Mouse (Mus musculus) hindbrain, postnatal 0 days (tissue): ENCODE measurements at regions not wholly inside any gene's neighbourhood (a gene's known extent, or its start where the extent isn't known, plus 50 kb on each side); places are given as distances from the start of the nearest gene placed in this dataset.

Experiments used
- ATAC-seq: fragments of 200-750 bp; cut with Nextera tagmentation; 2 replicates; pipeline ENCODE4 v1.8.0; 2017; ENCODE audit warnings: mild to moderate bottlenecking, moderate TSS enrichment, moderate library complexity
- DNase-seq: peaks from one replicate; pipeline ENCODE4 v3.0.0-alpha.2; 2015; ENCODE audit warnings: low spot score
- H3K27ac ChIP-seq: fragments of 300-500 bp; sonication (generic); 2 replicates; pipeline ENCODE4 v1.5.1; 2014; ENCODE audit warnings: mild to moderate bottlenecking
- H3K27me3 ChIP-seq: fragments of 300-500 bp; sonication (generic); 2 replicates; pipeline ENCODE4 v1.6.1; 2014; ENCODE audit warnings: low read length, mixed read lengths; ENCODE audit not compliant: insufficient read depth
- H3K36me3 ChIP-seq: fragments of 300-500 bp; sonication (generic); 2 replicates; pipeline ENCODE4 v1.6.1; 2014; ENCODE audit warnings: low read length, mixed read lengths; ENCODE audit not compliant: insufficient read depth
- H3K4me1 ChIP-seq: fragments of 300-500 bp; sonication (generic); 2 replicates; pipeline ENCODE4 v1.6.1; 2014; ENCODE audit warnings: antibody characterized with exemption, low read length, mixed read lengths; ENCODE audit not compliant: insufficient read depth
- H3K4me2 ChIP-seq: fragments of 300-500 bp; sonication (generic); 2 replicates; pipeline ENCODE4 v1.6.1; 2014; ENCODE audit warnings: low read depth, mild to moderate bottlenecking, low read length, moderate library complexity, mixed read lengths
- H3K4me3 ChIP-seq: fragments of 300-500 bp; sonication (generic); 2 replicates; pipeline ENCODE4 v1.5.1; 2014; ENCODE audit warnings: low read length
- H3K9ac ChIP-seq: fragments of 300-500 bp; sonication (generic); replicated peaks from 2 replicates; pipeline ENCODE4 v1.6.1; 2014; ENCODE audit warnings: mild to moderate bottlenecking, low read length, moderate library complexity, mixed read lengths
- H3K9me3 ChIP-seq: fragments of 300-500 bp; sonication (generic); 2 replicates; pipeline ENCODE4 v1.6.1; 2016; ENCODE audit warnings: low read length, mixed read lengths
- CTCF ChIP-seq: IDR thresholded peaks from 2 replicates; pipeline ENCODE4 v1.5.1; 2016; ENCODE audit warnings: antibody characterized with exemption, control low read depth, low read depth
- WGBS: fragments of 180-500 bp; shearing (Covaris S2); extraction: QIAGEN DNeasy Blood & Tissue Kit; methylation state at CpG from one replicate; pipeline ENCODE4 v1.1.7; 2014; 5-methylcytosine and 5-hydroxymethylcytosine counted together

GRCm38 (mm10) chr11:34939002-34939401 lies 105.6 kb upstream of the Spdl1 start:
- no peaks in the 10 kb centered on the region for H3K9me3 ChIP-seq
- WGBS: 69% methylated on average over 4 of the region's 4 CpGs
- H3K36me3 ChIP-seq: no peaks in the 10 kb centered on the region
- H3K4me3 ChIP-seq: no peak overlapping the region
- ATAC-seq: no peak
- peak; percentile 45 for DNase-seq
- H3K27ac ChIP-seq: no peak overlapping the region
- H3K4me1 ChIP-seq: no peaks in the 10 kb centered on the region
- H3K9ac ChIP-seq: no peak overlapping the region
- no peaks in the 10 kb centered on the region for H3K27me3 ChIP-seq
- TF ChIP-seq CTCF: 0 out of 2 replicates have a peak, but pooled peaks have one; percentile 15
- H3K4me2 ChIP-seq: no peak overlapping the region

GRCm38 (mm10) chr11:34932191-34932590 lies 98.8 kb upstream of the Spdl1 start:
- H3K4me3 ChIP-seq: no peak overlapping the region
- no peak overlapping the region for H3K9ac ChIP-seq
- H3K4me1 ChIP-seq: 0 out of 2 replicates have a peak, but pooled peaks cover 5% of the 10 kb centered on the region
- DNase-seq (peak; percentile 18), ATAC-seq (no peak)
- no peaks in the 10 kb centered on the region for H3K9me3 ChIP-seq
- no peaks in the 10 kb centered on the region for H3K36me3 ChIP-seq
- no peaks in the 10 kb centered on the region for H3K27me3 ChIP-seq
- TF ChIP-seq CTCF: no peak
- no peak overlapping the region for H3K27ac ChIP-seq
- H3K4me2 ChIP-seq: no peak overlapping the region

DNA sequence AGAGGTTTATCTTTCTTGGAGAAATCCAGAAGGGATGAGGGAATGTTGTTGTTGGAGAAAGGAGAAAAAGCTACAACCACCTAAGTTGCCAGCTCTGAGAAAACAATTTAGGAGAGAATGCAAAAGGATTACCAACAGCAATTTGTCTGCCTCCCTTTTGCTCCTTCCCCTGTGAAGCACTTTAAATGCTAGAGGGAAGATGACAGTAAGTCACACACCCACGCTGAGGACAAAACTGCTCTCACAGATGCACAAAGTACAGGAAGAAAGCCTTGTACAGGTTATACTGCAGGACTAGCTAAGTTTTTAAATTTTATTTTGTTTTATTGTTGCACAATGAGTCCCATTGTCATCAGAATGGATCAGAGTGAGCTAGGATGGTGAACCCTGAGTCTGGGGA lies 83.7 kb upstream of the Spdl1 start:
- no peak overlapping the region for H3K4me2 ChIP-seq

DNA sequence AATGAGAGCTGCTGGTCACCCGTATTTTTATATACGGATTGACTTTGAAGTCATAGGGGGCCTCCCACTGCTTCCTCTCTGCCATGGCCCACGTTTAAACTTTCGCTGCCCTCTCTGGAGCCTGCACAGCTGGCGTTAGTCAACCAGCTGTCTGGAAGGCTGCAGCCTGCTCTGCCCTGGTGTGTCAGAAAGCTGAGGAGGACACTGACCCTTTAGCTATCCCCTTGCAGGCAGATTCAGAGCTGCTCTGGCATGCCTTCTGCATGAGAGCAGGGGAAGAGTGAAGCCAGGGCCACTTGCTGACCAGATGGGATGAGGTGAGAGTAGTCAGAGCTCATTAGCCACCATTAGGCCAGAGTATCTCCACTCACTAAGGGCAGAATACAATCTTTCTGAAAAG lies 76.4 kb upstream of the Spdl1 start:
- Histone ChIP-seq H3K4me3 (no peak overlapping the region), H3K27me3 (no peaks in the 10 kb centered on the region), H3K9ac (no peak overlapping the region), H3K4me2 (no peak overlapping the region), H3K4me1 (no peaks in the 10 kb centered on the region), H3K9me3 (no peaks in the 10 kb centered on the region), H3K36me3 (no peaks in the 10 kb centered on the region), H3K27ac (no peak overlapping the region)
- 52% methylated on average over 5 of the region's 5 CpGs for WGBS
- DNase-seq (no peak), ATAC-seq (no peak)
- TF ChIP-seq CTCF: no peak

More for the DNA sequence above, 83.7 kb upstream of the Spdl1 start:
- H3K27me3 ChIP-seq: no peaks in the 10 kb centered on the region
- WGBS: 73% methylated on average over 1 of the region's 1 CpGs
- H3K9me3 ChIP-seq: no peaks in the 10 kb centered on the region
- no peak for TF ChIP-seq CTCF
- no peak overlapping the region for H3K4me3 ChIP-seq
- H3K36me3 ChIP-seq: no peaks in the 10 kb centered on the region
- H3K9ac ChIP-seq: no peak overlapping the region
- no peak for ATAC-seq
- H3K27ac ChIP-seq: no peak overlapping the region
- no peak for DNase-seq
- H3K4me1 ChIP-seq: no peaks in the 10 kb centered on the region

DNA sequence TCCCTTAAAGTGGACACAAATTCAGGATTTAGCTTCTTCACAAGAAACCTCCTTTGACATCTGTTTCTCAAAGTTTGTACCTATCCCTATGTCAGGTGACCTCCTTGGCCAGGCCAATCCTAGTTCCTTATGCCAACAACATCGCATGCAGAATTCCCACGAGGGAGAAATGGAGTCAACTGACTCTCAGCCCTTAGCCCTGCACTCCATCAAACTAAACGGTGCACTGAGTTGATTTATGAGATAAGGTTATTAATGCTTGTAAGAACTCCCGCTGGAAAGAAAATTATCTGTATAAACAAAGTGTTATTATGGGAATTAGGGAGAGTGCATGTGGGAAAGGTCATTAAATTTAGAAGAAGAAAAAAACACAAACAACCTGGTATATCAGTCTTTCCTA lies 70.8 kb upstream of the Spdl1 start:
- DNase-seq (no peak), ATAC-seq (no peak)
- no peaks in the 10 kb centered on the region for H3K27me3 ChIP-seq
- H3K27ac ChIP-seq: no peak overlapping the region
- no peaks in the 10 kb centered on the region for H3K9me3 ChIP-seq
- H3K4me2 ChIP-seq: no peak overlapping the region
- H3K4me3 ChIP-seq: no peak overlapping the region
- no peaks in the 10 kb centered on the region for H3K36me3 ChIP-seq
- H3K4me1 ChIP-seq: no peaks in the 10 kb centered on the region
- H3K9ac ChIP-seq: no peak overlapping the region
- whole genome bisulfite sequencing: 63% methylated on average over 4 of the region's 4 CpGs
- no peak for TF ChIP-seq CTCF

DNA sequence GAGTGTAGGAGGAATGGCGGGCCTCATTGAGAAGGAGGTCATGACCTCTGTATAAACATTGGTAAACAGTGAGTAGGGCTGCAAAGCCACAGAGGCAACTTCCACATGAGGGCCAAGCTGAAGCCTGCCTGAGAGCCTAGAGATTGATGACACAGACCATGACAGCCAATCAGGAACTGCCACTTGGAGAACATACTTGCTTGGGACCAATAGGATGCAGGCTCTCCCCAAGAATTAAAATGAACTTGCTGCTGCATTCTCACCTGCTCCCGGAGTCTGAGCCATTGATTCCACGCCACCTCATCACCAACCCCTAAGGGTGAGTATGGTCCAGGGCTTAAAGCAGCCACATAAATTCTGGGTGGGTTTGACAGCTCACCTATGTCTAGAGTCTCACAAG lies 66.0 kb upstream of the Spdl1 start:
- WGBS: 62% methylated on average over 3 of the region's 3 CpGs
- Histone ChIP-seq H3K4me3 (no peak overlapping the region), H3K4me2 (no peak overlapping the region), H3K27me3 (no peaks in the 10 kb centered on the region), H3K4me1 (no peaks in the 10 kb centered on the region), H3K27ac (no peak overlapping the region), H3K36me3 (no peaks in the 10 kb centered on the region), H3K9me3 (no peaks in the 10 kb centered on the region), H3K9ac (no peak overlapping the region)
- no peak for TF ChIP-seq CTCF
- ATAC-seq (no peak), DNase-seq (peak; percentile 8)

GRCm38 (mm10) chr11:34895624-34896023 lies 62.2 kb upstream of the Spdl1 start:
- no peak for TF ChIP-seq CTCF
- DNase-seq (no peak), ATAC-seq (no peak)
- no peak overlapping the region for H3K4me3 ChIP-seq
- no peaks in the 10 kb centered on the region for H3K4me1 ChIP-seq
- 70% methylated on average over 7 of the region's 7 CpGs for WGBS
- H3K9ac ChIP-seq: no peak overlapping the region
- no peak overlapping the region for H3K4me2 ChIP-seq
- no peaks in the 10 kb centered on the region for H3K9me3 ChIP-seq
- H3K27me3 ChIP-seq: no peaks in the 10 kb centered on the region
- H3K36me3 ChIP-seq: no peaks in the 10 kb centered on the region
- H3K27ac ChIP-seq: no peak overlapping the region
